Mouse (Mus musculus) megakaryocyte, embryonic 14.5 days (primary cell): ENCODE measurements around the gene S1pr4.

Experiments
- FLI1 ChIP-seq: IDR thresholded peaks from 2 replicates; pipeline ENCODE4 v1.6.1; 2012; ENCODE audit warnings: low read length, inconsistent platforms, mixed read lengths
- GATA1 ChIP-seq: IDR thresholded peaks from 3 replicates; pipeline ENCODE4 v1.6.1; 2012; ENCODE audit warnings: mixed read lengths, low read length, inconsistent platforms, borderline replicate concordance

DNA sequence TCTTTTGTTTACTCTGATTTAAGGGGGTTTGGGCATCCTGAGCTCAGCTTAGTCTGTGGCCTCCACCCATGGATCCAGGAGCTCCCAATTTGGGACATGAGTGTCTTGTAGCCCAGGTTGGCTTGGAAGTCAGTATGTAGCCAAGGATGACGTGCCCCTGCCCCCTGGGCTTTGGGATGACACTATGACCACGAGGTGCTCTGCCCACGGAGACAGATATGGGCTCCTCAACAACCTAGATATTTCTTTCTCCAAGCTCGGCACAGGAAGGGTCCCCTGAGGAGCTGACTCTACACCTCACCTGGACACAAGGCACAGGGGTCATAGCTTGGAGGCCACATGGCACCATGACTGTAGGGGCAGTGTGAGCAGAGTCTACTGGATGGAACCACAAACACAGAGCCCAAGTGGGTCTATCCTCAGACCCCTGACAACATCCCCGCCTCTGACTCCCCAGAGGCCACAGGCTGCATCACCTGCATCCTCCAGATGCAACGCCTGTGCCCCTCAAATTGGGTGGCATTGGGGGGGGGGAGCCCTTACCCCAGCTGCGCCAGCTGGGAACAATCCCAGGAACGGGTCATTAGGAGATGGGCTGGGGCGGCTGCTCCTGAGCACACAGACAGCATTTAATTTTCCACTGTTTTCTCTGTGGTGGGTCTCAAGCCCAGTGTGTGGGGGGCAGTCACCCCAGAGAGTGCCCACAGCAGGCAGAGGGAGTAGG lies 49.1 kb downstream of the S1pr4 start:
- TF ChIP-seq GATA1 (no peak), FLI1 (no peak)
